Mouse (Mus musculus) small intestine, adult 2 months (tissue): ENCODE results near the gene Zswim8.

Experiments
- CTCF ChIP-seq: fragments of 200-500 bp; IDR thresholded peaks from 2 replicates; pipeline ENCODE4 v1.5.1; 2012; ENCODE audit warnings: low read depth, mild to moderate bottlenecking, control low read depth, inconsistent platforms, low read length, moderate library complexity, mixed read lengths; ENCODE audit not compliant: insufficient replicate concordance, insufficient read length; ENCODE audit errors: extremely low read depth
- POLR2A ChIP-seq: fragments of 200-500 bp; IDR thresholded peaks from 2 replicates; pipeline ENCODE4 v1.6.1; 2012; ENCODE audit warnings: low read depth, mild to moderate bottlenecking, control low read depth, inconsistent platforms, low read length, moderate library complexity

- TF ChIP-seq POLR2A (no peak), CTCF (no peak)
These were observed 27.7 kb downstream of the Zswim8 start for GRCm38 (mm10) chr14:20735052-20735451.
